Mouse (Mus musculus) stomach, postnatal 0 days (tissue): ENCODE measurements around the gene Otop2.

Source experiments
- CTCF ChIP-seq: IDR thresholded peaks from 2 replicates; pipeline ENCODE4 v1.5.1; 2016; ENCODE audit warnings: antibody characterized with exemption, low read depth, mild to moderate bottlenecking, moderate library complexity
- EP300 ChIP-seq: optimal IDR thresholded peaks from 2 replicates; pipeline ENCODE3; 2016; ENCODE audit warnings: antibody characterized with exemption

DNA sequence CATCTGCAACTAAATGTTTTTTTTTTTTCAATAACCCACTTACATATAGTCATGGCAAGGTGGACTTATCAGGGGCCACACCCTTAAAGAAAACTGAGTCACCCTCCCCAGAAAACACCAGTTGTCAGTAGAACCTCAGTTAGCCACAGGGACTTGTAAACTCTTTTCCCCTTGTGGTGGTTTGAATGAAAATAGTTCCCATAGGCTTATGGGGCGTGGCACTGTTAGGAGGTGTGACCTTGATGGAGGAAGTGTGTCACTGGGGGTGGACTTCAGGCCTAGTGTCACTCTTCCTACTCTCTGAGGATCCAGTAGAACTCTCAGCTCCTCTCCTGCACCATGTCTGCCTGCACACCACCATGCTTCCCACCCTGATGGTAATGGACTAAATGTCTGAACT, 27.2 kb upstream of the Otop2 start:
- TF ChIP-seq CTCF (peak; percentile 28), EP300 (no peak)
